Mouse (Mus musculus): ENCODE data around the gene Nckap5.
A peak's percentile ranks its signal among the peaks of the same experiment; 100 is the strongest.

Gene Nckap5

DNA sequence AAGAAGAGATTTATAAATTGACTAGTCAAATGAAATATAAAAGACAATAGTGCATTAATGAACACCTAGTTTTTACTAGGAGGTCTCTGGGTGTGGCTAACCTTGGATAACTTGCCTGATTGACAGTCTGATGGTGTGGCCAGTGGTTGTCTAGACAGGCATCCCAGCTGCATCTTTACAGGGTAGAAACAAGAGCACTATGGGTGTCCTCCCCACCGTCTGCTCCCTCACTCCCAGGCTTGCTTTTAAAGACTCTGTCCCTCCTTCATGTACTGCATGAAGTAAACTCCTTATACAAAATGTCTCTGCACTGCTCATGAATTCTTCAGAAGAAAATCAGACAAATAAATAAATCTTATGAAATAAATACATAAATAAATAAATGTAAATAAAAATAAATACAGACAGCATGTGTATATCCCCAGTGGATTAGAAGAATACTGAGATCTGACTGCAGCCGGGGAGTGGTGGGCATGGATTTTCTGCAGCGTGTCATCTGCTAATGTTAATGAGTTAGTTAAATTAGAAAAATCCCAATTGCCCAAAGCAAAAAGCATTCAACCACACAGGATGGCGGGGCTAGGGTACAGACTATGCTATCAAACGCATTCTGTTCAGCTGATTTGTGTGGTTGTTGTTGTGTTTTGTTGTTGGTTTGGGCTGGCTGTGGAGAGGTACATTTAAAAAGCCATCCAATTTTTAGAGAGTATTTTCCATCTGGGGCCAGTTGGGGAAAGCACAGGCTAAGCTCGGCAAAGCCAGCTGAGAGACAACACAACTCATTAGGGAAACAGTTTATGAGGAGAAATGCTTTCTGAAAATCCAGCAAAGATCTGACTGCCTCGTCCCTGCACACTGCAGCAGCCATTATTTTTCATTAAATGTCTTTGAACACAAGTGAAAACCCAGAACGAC lies 130.3 kb downstream of the Nckap5 start:
- DNase-seq, result no peak

DNA sequence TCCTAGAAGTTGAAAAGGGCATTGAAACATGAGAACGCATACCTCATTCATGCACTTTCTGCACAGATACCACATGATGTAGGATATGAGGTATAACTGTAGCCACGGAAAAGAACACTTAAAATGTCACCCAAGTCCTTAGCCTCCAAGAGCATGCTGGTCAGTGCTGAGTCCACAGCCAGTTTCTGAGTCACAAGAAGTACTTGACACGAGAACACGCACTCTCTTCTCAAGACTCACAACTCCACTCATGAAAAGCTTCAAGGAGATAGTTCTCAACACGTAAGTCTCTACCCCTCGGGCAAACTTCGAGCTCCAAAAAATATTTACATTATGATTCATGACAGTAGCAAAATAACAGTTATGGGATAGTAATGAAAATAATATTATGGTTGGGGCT lies 137.0 kb downstream of the Nckap5 start:
- no peak for DNase-seq

DNA sequence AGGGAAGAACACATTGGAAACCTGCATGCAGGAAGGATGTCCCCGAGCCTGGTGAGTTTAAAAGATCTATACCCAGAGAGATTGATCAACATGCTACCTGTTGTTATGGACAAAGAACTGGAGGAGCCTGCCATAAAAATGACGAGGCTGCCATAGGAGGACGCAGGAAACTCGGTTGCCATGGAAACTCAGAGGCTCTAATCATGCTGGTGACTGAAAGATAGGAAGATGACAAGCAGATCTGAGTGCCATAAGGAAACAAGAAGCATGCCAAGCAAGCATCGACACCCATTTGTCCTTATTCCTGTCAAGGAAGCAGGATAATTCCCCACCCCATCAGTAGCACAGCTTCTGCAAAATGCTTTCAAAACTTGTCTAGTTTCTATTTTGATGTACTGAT lies 142.0 kb downstream of the Nckap5 start:
- DNase-seq, result no peak

GRCm38 (mm10) chr1:126686678-126687077 lies 143.9 kb downstream of the Nckap5 start:
- DNase-seq, result no peak

GRCm38 (mm10) chr1:126683621-126684445 lies 146.8 kb downstream of the Nckap5 start:
- DNase-seq, result peak; percentile 55 to 78

GRCm38 (mm10) chr1:126681773-126682172 lies 148.8 kb downstream of the Nckap5 start:
- DNase-seq, result no peak

DNA sequence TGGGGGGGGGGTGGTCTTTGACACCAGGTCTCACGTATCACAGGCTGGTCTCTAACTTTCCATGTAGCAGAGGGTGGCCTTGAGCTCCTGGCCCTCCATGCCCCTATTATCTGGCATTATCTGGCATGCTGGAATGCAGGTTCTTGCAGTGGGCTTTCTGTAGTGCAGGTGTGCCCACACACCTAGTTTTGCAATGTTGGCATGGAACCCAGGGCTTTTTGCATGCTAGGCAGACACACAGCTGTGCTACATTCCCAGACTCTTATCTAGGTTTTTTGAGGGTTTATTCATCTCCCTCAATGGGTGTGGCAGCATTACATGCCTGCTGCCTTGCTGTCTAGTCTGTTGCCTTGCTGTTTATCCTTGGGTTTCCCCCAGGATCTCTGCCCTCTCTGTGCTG lies 151.3 kb downstream of the Nckap5 start:
- no peak for DNase-seq

GRCm38 (mm10) chr1:126677280-126677679 lies 153.3 kb downstream of the Nckap5 start:
- no peak for DNase-seq

- DNase-seq, result no peak
These were observed 153.8 kb downstream of the Nckap5 start for GRCm38 (mm10) chr1:126676769-126677168.

DNA sequence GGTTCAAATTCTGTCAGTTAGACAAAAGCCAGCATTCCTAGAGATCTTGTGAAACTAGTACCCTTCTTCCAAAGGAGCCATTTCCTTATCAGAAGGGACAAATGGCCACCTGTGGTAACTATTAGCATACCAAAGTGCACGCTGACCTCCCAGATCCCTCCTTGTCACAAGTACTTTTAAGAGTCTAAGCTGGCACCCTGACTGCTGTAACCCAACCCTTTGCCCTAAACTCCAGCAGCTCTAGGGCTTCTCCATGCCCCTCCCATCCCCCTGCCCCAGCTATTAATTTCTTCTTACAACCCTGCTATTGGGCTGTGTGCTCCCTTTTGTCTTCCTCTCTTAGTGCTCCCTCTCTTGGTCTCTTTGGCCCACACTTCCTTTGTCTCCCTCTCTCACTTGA lies 155.5 kb downstream of the Nckap5 start:
- no peak for DNase-seq

- no peak for DNase-seq
These were observed 157.4 kb downstream of the Nckap5 start for GRCm38 (mm10) chr1:126673238-126673637.

DNA sequence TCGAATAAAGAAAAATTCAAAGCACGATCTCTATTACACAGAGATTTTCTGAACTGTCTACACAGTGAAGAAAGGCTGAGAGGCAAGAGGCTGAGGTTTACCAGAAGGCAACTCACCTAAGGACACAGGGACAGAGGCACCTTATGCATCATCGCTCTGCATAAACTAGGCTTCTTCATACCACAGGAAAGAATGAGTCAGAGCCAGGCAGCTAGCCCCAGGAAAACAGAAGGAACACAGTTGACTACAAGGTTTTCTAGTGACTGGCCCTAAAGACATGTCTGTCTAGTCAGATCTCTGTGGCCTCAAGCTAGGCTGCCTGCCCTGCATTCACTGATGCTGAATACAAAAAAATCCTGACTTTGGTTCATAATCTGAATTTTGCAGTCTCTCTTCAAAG lies 160.1 kb downstream of the Nckap5 start:
- DNase-seq, result no peak

DNA sequence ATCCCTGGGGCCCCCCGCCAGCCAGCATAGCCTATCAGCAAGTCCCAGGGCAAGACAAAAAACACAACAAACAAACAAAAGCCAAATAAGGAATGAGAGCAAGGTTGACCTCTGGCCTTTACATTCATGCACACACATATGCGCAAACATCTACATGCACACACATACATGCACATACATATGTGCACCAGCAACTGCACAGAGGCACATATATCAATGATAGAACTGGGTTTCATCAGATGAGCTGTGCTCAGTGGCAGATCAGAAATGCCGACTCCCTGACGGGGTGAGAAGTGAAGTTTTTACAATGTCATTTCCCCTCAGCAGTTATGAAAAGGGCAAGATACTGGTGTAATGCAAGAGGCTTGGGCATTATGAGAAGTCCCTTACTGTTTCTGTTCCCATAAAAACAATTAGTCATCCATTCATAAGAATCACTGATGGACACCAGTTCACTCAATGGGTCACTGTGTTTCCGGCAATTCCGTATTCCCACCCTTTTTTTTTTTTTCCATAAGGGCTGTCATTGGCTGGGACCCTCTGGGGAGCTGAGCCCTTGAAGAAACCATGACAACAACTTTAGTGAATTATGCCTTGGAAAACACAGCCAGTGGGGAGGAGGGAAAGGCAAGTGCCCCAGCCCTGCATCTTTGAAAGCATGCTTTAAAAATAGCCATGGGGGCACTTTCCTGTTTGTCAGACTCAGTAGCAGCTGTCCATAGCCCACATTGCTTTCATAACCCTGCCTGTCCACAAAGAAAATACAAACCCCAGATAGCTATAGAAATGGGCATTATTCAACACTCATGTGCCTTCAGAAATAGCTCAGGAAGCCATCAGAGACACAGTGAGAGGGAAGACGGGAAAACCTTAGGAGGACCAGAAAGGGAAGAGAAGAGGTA lies 170.2 kb downstream of the Nckap5 start:
- DNase-seq, result peak in 1 of 2 experiments; percentile 18

DNA sequence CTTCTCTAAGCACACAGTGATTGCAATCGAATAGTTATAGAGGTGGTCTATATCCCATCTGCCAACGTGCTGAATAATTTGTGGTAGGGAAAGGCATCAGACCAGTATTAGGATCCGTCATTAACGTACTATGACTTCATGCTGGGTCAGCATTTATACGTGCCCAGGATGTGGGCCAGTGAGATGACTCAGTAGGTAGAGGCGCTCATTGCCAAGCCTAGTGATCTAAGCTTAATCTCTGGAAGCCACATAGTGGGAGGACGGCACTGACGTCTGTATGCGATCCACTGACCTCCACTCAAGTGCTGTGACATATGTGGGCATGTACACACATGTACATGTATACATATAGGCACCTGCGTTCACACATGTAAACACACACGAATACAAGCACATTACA lies 171.9 kb downstream of the Nckap5 start:
- no peak for DNase-seq

- no peak for DNase-seq
These were observed 174.4 kb downstream of the Nckap5 start for GRCm38 (mm10) chr1:126656246-126656645.

- DNase-seq, result no peak
These were observed 178.5 kb downstream of the Nckap5 start for GRCm38 (mm10) chr1:126652085-126652484.

DNA sequence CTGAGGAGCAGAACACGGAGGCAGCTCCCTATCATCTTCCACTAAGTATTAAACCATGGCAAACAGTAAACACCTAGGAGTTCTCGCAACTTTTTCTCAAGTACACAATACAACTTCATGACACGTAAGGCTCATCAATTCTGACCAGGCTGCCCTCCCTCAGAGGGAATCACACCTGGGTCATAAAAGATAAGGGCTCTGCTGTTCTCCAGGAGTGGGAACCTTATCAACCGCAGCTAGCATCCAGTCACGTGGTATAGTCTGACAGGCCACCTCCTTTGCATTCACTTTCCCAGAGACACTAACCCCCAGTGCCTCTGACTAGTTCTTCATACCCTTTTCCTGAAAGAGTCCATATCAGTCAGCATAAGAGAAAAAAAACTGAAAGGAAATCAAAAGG lies 179.8 kb downstream of the Nckap5 start:
- no peak for DNase-seq

- DNase-seq, result no peak
These were observed 187.8 kb downstream of the Nckap5 start for GRCm38 (mm10) chr1:126642751-126643150.

DNA sequence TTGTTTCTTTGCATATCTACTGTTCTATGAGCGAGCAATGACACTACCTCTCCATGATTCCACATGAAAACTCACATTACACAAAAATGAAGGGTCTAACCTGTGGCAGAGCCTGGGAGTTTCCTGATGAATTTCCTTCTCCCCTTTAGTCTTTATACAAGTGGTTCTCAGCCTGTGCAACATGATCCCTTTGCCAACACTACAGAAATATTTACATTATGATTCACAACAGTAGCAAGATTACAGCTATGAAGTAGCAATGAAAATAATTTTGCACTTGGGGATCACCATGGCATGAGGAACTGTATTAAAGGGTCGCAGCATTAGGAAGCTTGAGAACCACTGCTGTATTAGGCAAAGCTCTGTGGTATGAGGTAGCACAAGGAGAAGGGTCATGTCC lies 191.1 kb downstream of the Nckap5 start:
- DNase-seq, result no peak

DNA sequence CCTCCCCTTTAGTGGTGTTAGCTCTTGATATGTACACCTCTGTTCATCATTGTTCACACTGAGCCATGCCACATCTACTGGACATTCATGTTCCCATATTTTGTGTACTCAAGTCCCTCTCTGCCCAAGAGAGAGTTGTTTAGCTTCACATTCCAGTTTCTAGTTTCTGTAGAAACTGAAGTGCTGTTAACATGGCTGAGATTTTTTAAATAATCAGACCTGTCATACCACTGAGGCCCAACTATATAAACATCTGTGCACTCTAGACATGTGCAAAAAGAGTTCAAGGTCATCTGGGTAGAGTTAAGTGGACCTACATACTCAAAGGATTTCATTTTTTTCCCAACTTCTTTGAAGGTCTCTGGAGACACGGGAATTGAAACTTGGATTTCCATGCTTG lies 193.1 kb downstream of the Nckap5 start:
- no peak for DNase-seq

- DNase-seq, result no peak
These were observed 204.4 kb downstream of the Nckap5 start for GRCm38 (mm10) chr1:126626206-126626605.

GRCm38 (mm10) chr1:126622036-126622435 lies 208.6 kb downstream of the Nckap5 start:
- no peak for DNase-seq

Measured in kidney, postnatal 36 days (tissue).